Mouse (Mus musculus) kidney, adult 2 months (tissue): ENCODE measurements around the gene Ppip5k2. TPM values are rescaled to one million over a fixed set of nuclear protein-coding genes. Genes with fewer than 3 reads are reported as not detected.

ENCODE experiments used
- DNase-seq: peaks from one replicate; pipeline ENCODE4 v3.0.0; 2021
- H3K27ac ChIP-seq: fragments of 200-500 bp; 2 replicates; pipeline ENCODE4 v1.5.1; 2012; ENCODE audit warnings: low read depth, low read length, control low read depth, inconsistent platforms; ENCODE audit not compliant: insufficient read depth
- H3K27me3 ChIP-seq: fragments of 200-500 bp; replicated peaks from 2 replicates; pipeline ENCODE4 v1.6.1; 2012; ENCODE audit warnings: mild to moderate bottlenecking, moderate library complexity, low read length, inconsistent platforms; ENCODE audit not compliant: control insufficient read depth, insufficient read depth
- H3K36me3 ChIP-seq: fragments of 200-500 bp; 2 replicates; pipeline ENCODE4 v1.6.1; 2012; ENCODE audit warnings: mild to moderate bottlenecking, moderate library complexity, low read length, inconsistent platforms; ENCODE audit not compliant: control insufficient read depth, insufficient read depth
- H3K4me1 ChIP-seq: fragments of 200-500 bp; 2 replicates; pipeline ENCODE4 v1.6.1; 2011; ENCODE audit warnings: low read length; ENCODE audit not compliant: control insufficient read depth, insufficient read depth
- H3K4me3 ChIP-seq: fragments of 200-500 bp; 2 replicates; pipeline ENCODE4 v1.5.1; 2011; ENCODE audit warnings: mild to moderate bottlenecking, low read depth, low read length, control low read depth; ENCODE audit not compliant: insufficient read depth
- CTCF ChIP-seq: fragments of 200-500 bp; conservative IDR thresholded peaks from 2 replicates; pipeline ENCODE4 v1.5.1; 2011; ENCODE audit warnings: low read depth, mild to moderate bottlenecking, control low read depth, low read length, moderate library complexity, mixed read lengths; ENCODE audit not compliant: insufficient read depth, insufficient read length
- POLR2A ChIP-seq: fragments of 200-500 bp; IDR thresholded peaks from one replicate; pipeline ENCODE4 v1.6.1; 2011; ENCODE audit warnings: low read depth, low read length, control low read depth
- WGBS: fragments of 180-500 bp; shearing (Covaris S2); methylation state at CpG from one replicate; pipeline ENCODE4 v1.1.7; 2018; 5-methylcytosine and 5-hydroxymethylcytosine counted together
- polyA plus RNA-seq: library from polyadenylated mRNA; depleted of rRNA; stranded (reverse); fragments of >200 nt; gene quantifications from 2 replicates; pipeline ENCODE4 v1.2.3, GENCODE M21; 2012; rRNA removed

Ppip5k2 gene
- polyA plus RNA-seq, 1 experiment = 3.7 TPM

GRCm38 (mm10) chr1:97661406-97662241, 108.6 kb downstream of the Ppip5k2 start, which contains the start of gene D1Ertd622e:
Gene D1Ertd622e, minus strand, starts transcription at chr1:97662074.
- peak within 1 kb of the TSS; percentile 87 for H3K27ac ChIP-seq
- no peaks in the 10 kb centered on the region for H3K36me3 ChIP-seq
- peak within 1 kb of the TSS; percentile 78 for H3K4me3 ChIP-seq
- DNase-seq = peak; percentile 90
- TF ChIP-seq CTCF = no peak
- peak; percentile 14 for TF ChIP-seq POLR2A
- H3K4me1 ChIP-seq = peaks cover 15% of the 10 kb centered on the region; the same call in 1 of the 2 replicates
- under 1% methylated on average over 95 of the region's 106 CpGs for WGBS
- H3K27me3 ChIP-seq = no peaks in the 10 kb centered on the region

DNA sequence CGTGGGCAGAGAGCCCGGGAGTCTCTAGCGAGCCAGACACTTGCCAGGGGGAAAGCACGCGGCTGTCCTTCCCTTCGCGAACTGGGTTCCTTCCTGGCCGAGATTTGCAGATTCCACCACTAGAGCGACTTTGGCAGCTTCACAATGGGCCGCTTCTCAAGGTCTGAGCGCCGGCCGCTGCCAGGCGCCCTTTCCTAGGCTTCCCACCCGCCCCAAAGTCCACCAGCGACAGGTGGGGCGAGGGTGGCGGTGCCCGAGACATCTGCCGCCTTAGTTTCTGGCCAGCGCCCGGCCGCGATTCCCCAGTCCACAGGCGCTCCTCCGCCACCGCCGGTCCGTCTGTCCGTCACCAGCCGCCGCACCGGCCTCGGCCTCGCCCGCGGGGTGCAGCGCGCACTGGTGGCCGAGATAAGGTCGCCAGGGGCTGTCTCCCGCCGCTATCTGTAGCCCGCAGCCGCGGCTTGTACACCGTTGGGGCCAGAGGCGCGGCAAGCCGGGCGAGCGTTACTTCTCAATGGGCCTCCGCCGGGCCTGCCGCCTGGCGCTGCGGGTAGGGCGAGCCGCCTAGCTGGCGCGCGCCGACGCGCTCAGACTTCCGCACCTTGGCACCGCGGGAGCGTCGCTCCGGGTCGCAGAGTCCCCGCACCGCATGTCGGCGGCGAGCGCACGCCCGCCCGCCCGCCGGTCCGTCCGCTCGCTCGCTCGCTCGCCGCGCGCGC, 109.4 kb downstream of the Ppip5k2 start:
- H3K4me3 ChIP-seq = peak overlapping the region; percentile 68
- H3K4me1 ChIP-seq = peaks cover 16% of the 10 kb centered on the region; the same call in 1 of the 2 replicates
- H3K27me3 ChIP-seq = no peaks in the 10 kb centered on the region
- DNase-seq = peak; percentile 87
- peak overlapping the region; percentile 87 for H3K27ac ChIP-seq
- TF ChIP-seq CTCF = peak; percentile 42
- no peak for TF ChIP-seq POLR2A
- H3K36me3 ChIP-seq = no peaks in the 10 kb centered on the region
- WGBS = under 1% methylated on average over 93 of the region's 93 CpGs

DNA sequence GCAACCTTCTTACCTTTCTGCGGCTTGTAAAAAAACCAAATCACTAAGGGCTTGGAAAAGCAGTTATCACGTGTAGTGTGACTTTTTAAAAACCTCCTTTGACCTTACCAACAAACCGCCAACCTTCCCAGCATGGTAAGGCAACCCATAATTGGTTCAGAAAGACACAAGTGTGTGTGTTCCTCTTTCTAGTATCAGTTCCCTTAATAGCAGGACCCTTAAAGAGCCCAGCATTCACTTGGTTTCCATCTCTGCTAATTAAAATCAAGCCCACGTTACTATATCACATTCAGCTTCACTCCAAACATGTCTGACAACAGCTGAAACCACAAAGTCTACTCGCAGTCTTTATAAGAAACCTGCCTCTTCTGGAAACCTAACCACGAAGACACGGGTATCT, 110.8 kb downstream of the Ppip5k2 start:
- peak; percentile 21 for DNase-seq
- Histone ChIP-seq H3K4me1 (peaks cover 23% of the 10 kb centered on the region; the same call in 1 of the 2 replicates), H3K4me3 (no peak overlapping the region; the same call in 1 of the 2 replicates), H3K36me3 (no peaks in the 10 kb centered on the region), H3K27me3 (no peaks in the 10 kb centered on the region), H3K27ac (peak overlapping the region; percentile 59)
- WGBS = 50% methylated on average over 7 of the region's 7 CpGs
- TF ChIP-seq POLR2A = no peak

DNA sequence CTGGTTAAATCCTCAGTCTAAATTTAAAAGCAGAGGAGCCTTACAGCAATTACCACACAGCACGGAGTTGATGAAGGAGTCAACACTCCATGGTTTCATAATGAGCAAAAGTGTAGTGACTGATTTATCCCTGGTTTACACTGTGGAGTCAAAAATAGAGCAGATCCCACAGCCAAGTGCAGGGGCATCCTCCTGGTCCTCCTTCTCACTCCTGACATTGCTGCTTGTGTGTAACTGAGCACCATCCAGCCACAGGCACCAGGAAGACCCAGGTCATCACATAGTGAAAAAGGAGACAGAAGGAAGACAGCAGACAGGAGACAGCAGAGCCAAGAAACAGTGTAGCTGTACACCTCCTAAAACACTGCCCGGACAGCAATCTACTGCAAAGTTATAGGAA, 112.4 kb downstream of the Ppip5k2 start:
- TF ChIP-seq CTCF = no peak
- no peak for TF ChIP-seq POLR2A
- Histone ChIP-seq H3K36me3 (no peaks in the 10 kb centered on the region), H3K4me3 (no peak overlapping the region), H3K27ac (peak overlapping the region; percentile 6; the same call in 1 of the 2 replicates), H3K27me3 (no peaks in the 10 kb centered on the region), H3K4me1 (peaks cover 27% of the 10 kb centered on the region; the same call in 1 of the 2 replicates)
- no peak for DNase-seq
- 56% methylated on average over 2 of the region's 2 CpGs for WGBS

GRCm38 (mm10) chr1:97657201-97657600, 113.0 kb downstream of the Ppip5k2 start:
- 26% methylated on average over 2 of the region's 2 CpGs for WGBS
- TF ChIP-seq POLR2A = no peak
- no peak for TF ChIP-seq CTCF
- no peaks in the 10 kb centered on the region for H3K27me3 ChIP-seq
- DNase-seq = peak; percentile 80
- H3K36me3 ChIP-seq = no peaks in the 10 kb centered on the region
- no peak overlapping the region for H3K4me3 ChIP-seq
- no peak overlapping the region for H3K27ac ChIP-seq
- peaks cover 30% of the 10 kb centered on the region; the same call in 1 of the 2 replicates for H3K4me1 ChIP-seq

Other genes starting within 250 kb of the Ppip5k2 start
- 21.2 and 22.8 TPM in 2 replicates for gene D1Ertd622e, start 108.3 kb downstream of the Ppip5k2 start, polyA plus RNA-seq
- 2.9 TPM in 2 replicates for gene Gin1, start 239 bp downstream of the Ppip5k2 start, polyA plus RNA-seq